Mouse (Mus musculus) megakaryocyte, embryonic 14.5 days (primary cell): Measurements from ENCODE around the gene Zfand3.

Experiments used
- FLI1 ChIP-seq: IDR thresholded peaks from 2 replicates; pipeline ENCODE4 v1.6.1; 2012; ENCODE audit warnings: low read length, inconsistent platforms, mixed read lengths
- GATA1 ChIP-seq: IDR thresholded peaks from 3 replicates; pipeline ENCODE4 v1.6.1; 2012; ENCODE audit warnings: mixed read lengths, low read length, inconsistent platforms, borderline replicate concordance

GRCm38 (mm10) chr17:30122278-30122677 is 117.7 kb downstream of the Zfand3 start:
- TF ChIP-seq FLI1 (no peak), GATA1 (no peak)
